Mouse (Mus musculus) G1E (cell line): Measurements from ENCODE around the gene Ntng2. TPM values are rescaled to one million over a fixed set of nuclear protein-coding genes. Genes with fewer than 3 reads are reported as not detected.

Experiments used
- ATAC-seq: 2 replicates; pipeline ENCODE4 v1.8.0; 2016; ENCODE audit warnings: mild to moderate bottlenecking; ENCODE audit not compliant: insufficient number of reproducible peaks, poor library complexity, low FRiP score, severe bottlenecking; ENCODE audit errors: extremely low read depth
- DNase-seq: peaks from one replicate; pipeline ENCODE4 v3.0.0; 2012; ENCODE audit warnings: low spot score
- H3K27me3 ChIP-seq: 2 replicates; pipeline ENCODE4 v1.6.1; 2012; ENCODE audit warnings: mild to moderate bottlenecking, low read length, inconsistent platforms; ENCODE audit not compliant: insufficient read depth
- H3K36me3 ChIP-seq: replicated peaks from 2 replicates; pipeline ENCODE3; 2012; ENCODE audit warnings: mild to moderate bottlenecking, inconsistent platforms
- H3K4me1 ChIP-seq: 2 replicates; pipeline ENCODE4 v1.6.1; 2012; ENCODE audit warnings: low read depth, low read length, inconsistent platforms, mixed read lengths; ENCODE audit not compliant: insufficient read depth
- H3K4me3 ChIP-seq: 2 replicates; pipeline ENCODE4 v1.5.1; 2012; ENCODE audit warnings: low read depth, mild to moderate bottlenecking, inconsistent platforms, low read length, moderate library complexity, mixed read lengths
- H3K9me3 ChIP-seq: replicated peaks from 2 replicates; pipeline ENCODE4 v1.6.1; 2012; ENCODE audit warnings: inconsistent platforms
- CTCF ChIP-seq: IDR thresholded peaks from 2 replicates; pipeline ENCODE4 v1.5.1; 2012; ENCODE audit warnings: low read depth, low read length, inconsistent platforms, mixed read lengths
- GATA1 ChIP-seq: IDR thresholded peaks from 2 replicates; pipeline ENCODE4 v1.6.1; 2012; ENCODE audit warnings: borderline replicate concordance, low read length, inconsistent platforms, mixed read lengths
- GATA2 ChIP-seq: IDR thresholded peaks from 2 replicates; pipeline ENCODE4 v1.6.1; 2012; ENCODE audit warnings: low read depth, low read length, inconsistent platforms, borderline replicate concordance
- POLR2AphosphoS5 ChIP-seq: IDR thresholded peaks from 2 replicates; pipeline ENCODE4 v1.6.1; 2012; ENCODE audit warnings: low read depth, low read length, inconsistent platforms; ENCODE audit not compliant: insufficient replicate concordance
- TAL1 ChIP-seq: conservative IDR thresholded peaks from 2 replicates; pipeline ENCODE4 v1.6.1; 2012; ENCODE audit warnings: low read depth, low read length, inconsistent platforms, mixed read lengths
- polyA plus RNA-seq: library from polyadenylated mRNA; stranded (reverse); fragments of >175 nt; gene quantifications from 2 replicates; pipeline ENCODE4 v1.2.3, GENCODE M21; 2012
- total RNA-seq, 2 experiments: library from RNA; stranded (forward) in 1 of 2; stranded (reverse) in 1 of 2; fragments of 200-1000 nt in 1 of 2; fragments of >200 nt in 1 of 2; fragmentation: Nextera tagmentation in 1 of 2; gene quantifications; 2 replicates each; pipeline ENCODE4 v1.2.3; 2014 to 2017

Gene Ntng2
- total and polyA plus RNA-seq, 3 experiments: 0.49 TPM; not detected in 2

DNA sequence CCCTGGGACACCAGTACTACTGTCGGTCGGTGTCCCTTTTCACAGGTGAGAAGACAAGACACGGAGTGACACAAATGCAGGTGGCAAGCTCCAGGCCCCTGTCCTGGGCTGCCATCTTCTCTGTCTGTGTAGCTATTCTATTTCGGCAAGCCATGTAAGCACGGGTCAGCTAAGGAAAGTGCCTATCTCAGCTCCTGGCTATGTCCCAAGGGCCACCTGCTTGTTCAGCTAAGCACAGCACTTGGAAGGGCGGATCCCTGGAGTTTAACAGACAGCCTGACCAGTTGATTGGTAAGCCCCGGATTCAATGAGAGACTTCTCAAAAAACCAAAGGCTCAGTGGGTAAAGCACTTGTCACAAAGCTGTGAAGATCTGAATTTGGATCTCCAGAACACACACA, 62.4 kb downstream of the Ntng2 start:
- Histone ChIP-seq H3K36me3 (no peaks in the 10 kb centered on the region), H3K4me3 (no peak overlapping the region), H3K9me3 (no peaks in the 10 kb centered on the region), H3K4me1 (peaks cover 5% of the 10 kb centered on the region; the same call in 1 of the 2 replicates), H3K27me3 (peaks cover 56% of the 10 kb centered on the region)
- DNase-seq: no peak
- TF ChIP-seq GATA2 (no peak), GATA1 (no peak), POLR2AphosphoS5 (no peak), CTCF (no peak), TAL1 (no peak)
- no peak for ATAC-seq

DNA sequence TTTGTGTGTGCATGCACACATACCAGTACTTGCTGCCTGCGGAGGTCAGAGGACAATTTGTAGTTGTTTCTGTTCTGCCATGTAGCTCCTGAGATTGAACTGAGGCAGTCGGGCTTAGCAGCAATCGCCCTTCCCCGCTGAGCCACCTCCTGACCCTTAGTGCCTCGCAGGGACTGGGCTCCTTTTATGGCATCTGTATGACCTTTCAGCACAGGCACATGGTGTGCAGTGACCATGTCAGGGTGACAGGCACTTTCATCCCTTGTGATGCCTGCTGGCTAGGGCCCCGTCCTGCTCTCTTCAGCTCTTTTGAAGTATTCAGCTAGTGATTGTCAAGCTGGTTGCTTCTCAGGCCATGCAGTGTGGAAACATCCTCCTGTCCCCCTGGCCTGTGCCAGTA, 66.6 kb downstream of the Ntng2 start:
- Histone ChIP-seq H3K27me3 (peaks cover 21% of the 10 kb centered on the region), H3K36me3 (peaks cover 14% of the 10 kb centered on the region), H3K4me3 (no peak overlapping the region), H3K4me1 (no peaks in the 10 kb centered on the region), H3K9me3 (no peaks in the 10 kb centered on the region)
- no peak for ATAC-seq
- DNase-seq: no peak
- TF ChIP-seq CTCF (no peak), POLR2AphosphoS5 (no peak), GATA1 (no peak), TAL1 (no peak), GATA2 (no peak)

DNA sequence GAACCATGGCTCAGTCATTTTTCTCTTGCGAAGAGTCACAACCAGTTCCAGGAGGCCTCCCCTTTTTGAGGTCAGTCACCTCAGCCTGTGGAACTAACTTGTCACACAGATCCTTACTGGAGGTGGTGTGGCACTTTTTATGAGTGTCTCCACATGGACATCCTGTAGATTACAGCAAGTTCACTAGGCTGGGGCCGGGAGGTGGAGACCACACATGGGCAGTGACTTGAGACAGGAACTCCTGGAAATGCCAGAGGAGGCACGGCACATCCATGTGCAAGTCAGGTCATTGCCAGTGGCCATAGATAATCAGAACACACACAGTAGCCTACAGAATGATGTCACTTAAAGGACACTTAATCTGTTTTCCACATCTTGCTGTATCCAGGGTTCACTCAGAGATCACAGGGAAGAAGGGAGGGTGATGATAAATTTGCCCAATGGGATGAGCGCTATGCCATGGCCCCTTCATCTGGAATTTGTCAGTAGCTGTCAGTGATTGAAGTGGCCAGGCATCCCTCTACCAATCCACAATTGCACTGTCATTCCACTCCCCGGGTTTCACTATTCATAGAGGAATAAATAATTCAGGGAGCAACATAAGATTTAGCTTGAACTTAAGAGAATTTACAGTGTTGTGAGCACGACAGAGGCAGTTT, 69.4 kb downstream of the Ntng2 start:
- TF ChIP-seq GATA2: no peak
- no peak for TF ChIP-seq CTCF
- no peak for TF ChIP-seq TAL1
- TF ChIP-seq GATA1: no peak
- no peak for TF ChIP-seq POLR2AphosphoS5
- H3K36me3 ChIP-seq: peaks cover 42% of the 10 kb centered on the region
- no peaks in the 10 kb centered on the region for H3K9me3 ChIP-seq
- no peak for ATAC-seq
- peaks cover 6% of the 10 kb centered on the region; the same call in 1 of the 2 replicates for H3K4me1 ChIP-seq
- DNase-seq: no peak
- H3K4me3 ChIP-seq: no peak overlapping the region
- peaks cover 18% of the 10 kb centered on the region for H3K27me3 ChIP-seq

DNA sequence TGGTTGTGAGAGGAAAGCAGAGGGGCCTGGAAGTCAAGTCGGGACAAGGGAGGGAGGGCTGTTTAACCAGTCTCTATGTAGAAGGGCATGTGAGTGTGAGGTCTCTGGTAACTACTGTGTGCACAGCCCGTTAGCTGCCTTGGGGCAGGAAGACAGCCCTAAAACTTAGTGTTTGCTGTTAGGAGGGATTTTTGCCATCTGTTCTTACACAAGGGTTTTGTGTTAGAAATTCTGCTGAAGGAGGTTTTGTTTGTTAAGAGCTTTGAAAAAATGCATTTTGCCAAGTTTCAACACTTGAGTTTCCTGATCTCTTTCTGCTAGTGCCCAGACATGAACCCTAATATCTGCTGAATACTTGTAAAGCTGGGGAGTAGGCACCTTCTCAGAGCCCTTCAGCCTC, 71.7 kb downstream of the Ntng2 start:
- H3K4me1 ChIP-seq: peaks cover 6% of the 10 kb centered on the region; the same call in 1 of the 2 replicates
- no peak for TF ChIP-seq TAL1
- no peak for TF ChIP-seq GATA2
- no peak for TF ChIP-seq POLR2AphosphoS5
- DNase-seq: no peak
- peaks cover 64% of the 10 kb centered on the region for H3K36me3 ChIP-seq
- H3K4me3 ChIP-seq: no peak overlapping the region
- peaks cover 2% of the 10 kb centered on the region for H3K27me3 ChIP-seq
- no peaks in the 10 kb centered on the region for H3K9me3 ChIP-seq
- ATAC-seq: no peak

DNA sequence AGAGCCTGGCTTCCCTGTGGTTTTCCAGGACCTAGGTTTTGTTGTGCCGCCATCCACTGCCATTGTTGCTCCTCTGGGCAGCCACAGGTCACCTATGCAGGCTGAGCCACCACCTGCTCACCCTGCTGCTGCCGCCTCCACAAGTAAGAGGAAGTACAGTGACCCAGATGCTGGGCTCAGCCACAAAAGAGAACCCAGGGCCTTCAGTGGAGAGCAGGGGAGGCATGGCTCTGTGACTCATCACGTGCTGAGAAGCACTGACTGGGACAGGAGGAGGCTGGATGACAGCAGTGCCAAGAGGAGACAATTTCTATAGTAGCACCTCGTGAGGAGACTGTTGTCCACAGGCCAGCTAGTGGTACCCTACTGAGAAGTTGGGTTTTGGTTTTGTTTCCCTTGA, 73.0 kb downstream of the Ntng2 start:
- Histone ChIP-seq H3K9me3 (no peaks in the 10 kb centered on the region), H3K27me3 (no peaks in the 10 kb centered on the region; the same call in 1 of the 2 replicates), H3K36me3 (peaks cover 72% of the 10 kb centered on the region), H3K4me1 (peaks cover 6% of the 10 kb centered on the region; the same call in 1 of the 2 replicates), H3K4me3 (no peak overlapping the region)
- no peak for DNase-seq
- no peak for ATAC-seq
- TF ChIP-seq TAL1: no peak
- TF ChIP-seq GATA2: no peak
- no peak for TF ChIP-seq POLR2AphosphoS5
- TF ChIP-seq CTCF: no peak
- no peak for TF ChIP-seq GATA1

DNA sequence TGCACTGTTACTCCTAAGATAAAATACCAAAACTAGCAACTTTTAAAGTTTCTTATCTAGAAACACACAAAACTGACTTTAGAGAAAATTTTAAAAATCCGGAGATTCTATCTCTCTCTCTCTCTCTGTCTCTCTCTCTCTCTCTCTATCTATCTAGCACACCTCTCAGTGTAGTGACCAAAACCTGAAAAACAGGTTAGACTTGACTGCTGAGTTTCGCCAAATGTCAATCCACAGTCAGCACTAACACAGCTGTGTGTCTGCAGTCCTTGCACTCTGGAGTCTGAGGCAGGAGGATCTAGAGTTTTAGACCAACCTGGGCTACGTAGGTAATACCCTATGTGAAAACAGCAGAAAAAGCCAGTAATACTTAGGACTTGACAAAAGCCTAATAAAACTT, 77.9 kb downstream of the Ntng2 start:
- H3K9me3 ChIP-seq: no peaks in the 10 kb centered on the region
- TF ChIP-seq GATA2 (no peak), TAL1 (no peak), CTCF (no peak), POLR2AphosphoS5 (no peak), GATA1 (no peak)
- peaks cover 88% of the 10 kb centered on the region for H3K36me3 ChIP-seq
- no peak for ATAC-seq
- no peaks in the 10 kb centered on the region; the same call in 1 of the 2 replicates for H3K27me3 ChIP-seq
- H3K4me3 ChIP-seq: no peak overlapping the region
- DNase-seq: no peak
- peaks cover 9% of the 10 kb centered on the region for H3K4me1 ChIP-seq
